Mouse (Mus musculus): ENCODE data around the gene Gpr179. TPM values are rescaled to one million over a fixed set of nuclear protein-coding genes. Genes with fewer than 3 reads are reported as not detected.

Gpr179 gene
- total RNA-seq, 2 experiments from 2014 or later = 0.02 to 0.05 TPM

DNA sequence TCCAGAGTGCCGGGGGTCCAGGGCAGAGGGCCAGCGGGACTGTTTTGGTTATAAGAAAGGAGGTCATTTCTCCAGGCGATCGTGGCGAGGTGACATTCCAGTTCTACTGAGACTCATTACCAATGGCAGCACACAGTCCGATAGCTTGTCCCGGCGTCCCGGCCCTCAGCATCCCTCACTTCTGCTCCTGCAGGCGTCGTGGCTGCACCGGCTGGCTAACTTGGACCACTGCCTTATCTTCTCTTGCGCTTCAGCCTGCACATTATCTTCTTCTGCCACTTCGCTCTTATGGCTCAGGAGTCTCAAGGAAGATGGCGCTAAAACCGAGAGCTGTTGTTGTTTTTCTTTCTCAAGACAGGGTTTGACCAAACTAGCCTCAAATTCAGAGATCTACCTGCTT lies 50.5 kb downstream of the Gpr179 start:
- intact Hi-C loops (cut with DNase I) = loop anchor here (2.0 kb wide), 1 partner anchor 21 kb away; the partner anchor contains the start of gene Npepps
- no peak for DNase-seq

DNA sequence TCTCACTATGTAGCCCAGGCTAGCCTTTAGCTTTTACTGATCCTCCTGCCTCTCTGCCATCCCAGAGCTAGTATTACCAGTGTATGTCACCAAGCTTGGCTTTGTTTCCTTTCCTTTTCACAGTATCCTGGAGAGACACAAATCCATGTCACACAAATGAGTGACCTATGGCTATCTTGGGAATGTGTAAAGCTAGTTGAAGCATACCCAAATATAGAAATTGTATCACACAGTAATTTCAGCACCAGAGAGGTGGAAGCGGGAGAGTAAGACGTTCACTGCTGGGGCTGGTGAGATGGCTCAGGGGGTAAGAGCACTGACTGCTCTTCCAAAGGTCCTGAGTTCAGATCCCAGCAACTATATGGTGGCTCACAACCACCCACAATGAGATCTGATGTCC lies 51.9 kb downstream of the Gpr179 start:
- intact Hi-C loops (cut with DNase I) = loop anchor here (2.0 kb wide), 1 partner anchor 19 kb away; the partner anchor contains the start of gene Npepps
- no peak for DNase-seq

DNA sequence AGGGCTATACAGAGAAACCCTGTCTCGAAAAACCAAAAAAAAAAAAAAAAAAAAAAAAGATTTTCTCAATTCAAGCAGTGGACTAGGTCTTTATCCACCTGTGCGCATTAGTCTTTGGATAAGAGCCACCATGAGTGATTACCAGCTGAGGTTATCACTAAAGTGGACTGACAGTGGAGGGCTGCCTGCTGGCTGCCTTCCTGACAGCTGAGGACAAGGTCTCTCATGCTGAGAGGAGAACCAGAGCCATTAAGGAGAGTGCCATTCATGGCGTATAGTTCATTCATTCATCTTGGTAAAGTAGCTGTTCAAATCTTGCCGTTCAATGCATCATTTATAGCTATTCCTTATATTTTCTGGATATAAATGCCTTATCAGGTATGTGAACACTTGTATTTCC lies 55.3 kb downstream of the Gpr179 start:
- peak in 1 of 2 experiments; percentile 26 for DNase-seq
- intact Hi-C loops (cut with DNase I) = no loop called here

DNA sequence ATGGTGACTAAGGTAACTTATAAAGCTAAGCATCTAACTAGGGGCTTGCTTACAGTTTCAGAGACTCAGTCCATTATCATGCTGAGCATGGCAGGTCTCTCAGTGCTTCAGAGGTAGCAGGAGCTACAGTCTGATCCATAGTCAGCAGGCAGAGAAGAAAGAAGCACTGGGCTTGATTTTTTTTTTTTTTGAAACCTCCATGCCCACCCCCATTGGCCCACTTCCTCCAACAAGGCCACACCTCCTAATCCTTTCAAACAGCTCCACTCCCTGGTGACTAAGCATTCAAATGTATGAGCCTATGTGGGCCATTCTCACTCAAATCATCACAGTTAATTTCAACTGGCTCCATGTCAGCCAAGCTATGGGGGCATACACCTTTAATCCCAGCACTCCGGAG lies 59.1 kb downstream of the Gpr179 start:
- DNase-seq = no peak
- intact Hi-C loops (cut with DNase I) = no loop called here

DNA sequence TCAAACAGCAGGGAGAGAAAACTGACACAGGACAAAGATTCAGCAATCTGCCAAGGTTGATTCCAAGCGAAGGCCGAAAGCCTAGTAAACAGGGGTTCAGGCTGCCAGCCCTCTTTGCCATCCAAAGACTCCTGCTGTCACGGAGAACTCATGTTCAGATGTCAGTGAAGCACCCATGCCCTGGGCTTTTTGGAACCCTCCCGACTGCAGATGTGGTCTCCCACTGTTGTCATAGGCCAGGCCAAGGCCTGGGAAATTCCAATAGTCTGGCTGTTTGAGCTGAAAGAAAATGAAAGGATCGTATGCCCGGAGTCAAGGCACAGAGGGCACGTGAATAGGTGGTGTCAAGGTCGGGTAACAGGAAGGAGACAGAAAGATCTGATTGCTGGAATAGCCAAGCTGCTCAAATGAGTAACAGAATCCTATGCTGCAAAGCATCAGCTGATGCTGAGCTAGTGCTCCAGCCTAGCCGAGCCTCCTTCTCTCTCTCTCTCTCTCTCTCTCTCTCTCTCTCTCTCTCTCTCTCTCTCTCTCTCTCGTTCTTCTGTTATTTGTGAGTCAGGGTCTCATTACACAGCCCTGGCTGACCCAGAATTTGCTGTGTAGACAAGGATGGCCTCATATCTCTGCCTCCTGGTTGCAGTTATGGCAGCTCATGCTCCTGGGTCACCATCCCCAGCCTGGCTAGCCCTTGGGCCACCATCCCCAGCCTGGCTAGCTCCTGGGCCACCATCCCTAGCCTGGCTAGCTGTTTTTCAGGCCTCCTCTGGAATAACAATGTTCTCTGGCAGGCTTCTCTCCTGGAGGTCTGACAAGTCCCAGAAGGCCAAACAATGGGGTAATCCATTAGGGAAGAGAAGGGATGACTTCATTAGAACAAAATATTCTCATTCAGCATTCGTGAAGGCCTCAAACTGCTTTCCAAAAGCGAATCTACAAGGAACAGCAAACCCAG lies 62.3 kb downstream of the Gpr179 start:
- DNase-seq = peak; percentile 55 to 72

DNA sequence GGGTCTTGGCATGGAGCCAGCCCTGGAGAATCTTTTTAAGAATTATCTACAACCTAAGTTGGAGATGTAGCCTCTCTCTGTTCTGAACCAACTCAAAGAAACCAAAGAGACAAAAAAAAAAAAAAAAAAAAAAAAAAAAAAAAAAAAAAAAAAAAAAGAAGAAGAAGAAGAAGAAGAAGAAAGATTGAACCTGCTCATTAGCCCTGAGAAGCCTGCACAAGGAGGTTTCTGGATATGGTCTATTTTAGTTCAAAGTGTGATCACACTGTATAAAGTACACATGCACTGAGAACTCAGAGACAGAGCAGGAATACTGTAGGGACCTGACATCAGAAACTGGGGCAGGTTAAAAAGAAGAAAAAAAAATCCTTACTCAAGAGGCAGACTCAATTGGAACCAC lies 64.2 kb downstream of the Gpr179 start:
- DNase-seq = no peak
- intact Hi-C loops (cut with DNase I) = no loop called here

More for the DNA sequence above, 62.3 kb downstream of the Gpr179 start:
- intact Hi-C loops (cut with DNase I) = no loop called here

DNA sequence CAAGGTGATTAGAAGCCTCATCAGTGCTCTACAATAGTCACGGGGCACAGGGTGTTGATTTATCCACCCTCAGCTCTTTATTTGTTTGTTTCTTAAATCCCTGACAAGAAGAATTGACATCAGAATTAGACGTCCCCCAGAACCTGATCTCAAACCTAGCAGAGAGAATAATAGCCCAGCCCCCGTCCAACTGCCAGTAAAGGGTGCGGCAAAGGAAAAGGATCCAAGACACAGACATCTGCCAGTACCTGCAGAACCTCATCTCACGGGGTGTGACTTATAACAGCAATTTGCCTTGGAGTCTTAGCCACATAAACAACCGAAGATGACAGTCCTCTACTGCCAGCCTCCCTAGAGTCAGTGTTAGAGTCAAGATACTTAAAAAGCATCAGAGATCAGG lies 64.9 kb downstream of the Gpr179 start:
- intact Hi-C loops (cut with DNase I) = no loop called here

DNA sequence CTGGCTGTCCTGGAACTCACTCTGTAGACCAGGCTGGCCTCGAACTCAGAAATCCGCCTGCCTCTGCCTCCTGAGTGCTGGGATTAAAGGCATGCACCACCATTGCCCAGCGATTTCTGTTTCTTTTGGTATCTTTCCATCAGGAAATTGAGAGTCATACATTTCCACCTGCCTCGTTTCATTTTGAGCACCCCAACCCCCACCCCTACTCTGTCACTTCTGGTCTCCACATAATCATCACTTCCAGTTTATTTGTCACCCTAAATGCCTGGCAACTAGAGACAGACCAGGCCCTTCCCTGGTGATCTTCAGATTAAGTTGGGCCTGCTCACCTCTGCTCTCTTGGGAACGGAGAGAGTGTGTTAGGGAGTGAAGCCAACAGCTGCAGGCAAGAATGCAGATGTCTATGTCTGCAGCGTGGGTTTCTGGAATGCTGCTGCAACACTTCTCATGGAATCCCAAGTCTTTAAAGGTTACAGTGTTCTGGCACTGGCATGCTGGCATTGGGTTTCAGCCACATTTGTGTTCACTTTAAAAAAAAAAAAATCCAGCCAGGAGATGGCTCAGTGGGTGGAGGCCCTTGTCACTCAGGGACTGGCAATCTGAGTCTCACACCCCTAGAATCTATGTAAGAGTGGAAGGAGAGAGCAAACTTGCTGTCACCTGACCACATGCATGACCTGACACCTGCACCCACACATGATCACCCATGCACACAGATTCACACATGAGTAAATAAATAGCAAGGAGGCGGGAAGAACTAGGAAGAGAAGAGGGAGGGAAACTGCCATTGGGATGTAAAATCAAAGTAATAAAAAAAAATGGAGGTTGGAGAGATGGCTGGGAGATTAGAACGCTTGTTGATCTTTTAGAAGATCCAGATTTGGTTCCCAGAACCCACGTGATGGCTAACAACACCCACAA lies 65.8 kb downstream of the Gpr179 start:
- intact Hi-C loops (cut with DNase I) = no loop called here

More for the DNA sequence above, 64.9 kb downstream of the Gpr179 start:
- no peak for DNase-seq

DNA sequence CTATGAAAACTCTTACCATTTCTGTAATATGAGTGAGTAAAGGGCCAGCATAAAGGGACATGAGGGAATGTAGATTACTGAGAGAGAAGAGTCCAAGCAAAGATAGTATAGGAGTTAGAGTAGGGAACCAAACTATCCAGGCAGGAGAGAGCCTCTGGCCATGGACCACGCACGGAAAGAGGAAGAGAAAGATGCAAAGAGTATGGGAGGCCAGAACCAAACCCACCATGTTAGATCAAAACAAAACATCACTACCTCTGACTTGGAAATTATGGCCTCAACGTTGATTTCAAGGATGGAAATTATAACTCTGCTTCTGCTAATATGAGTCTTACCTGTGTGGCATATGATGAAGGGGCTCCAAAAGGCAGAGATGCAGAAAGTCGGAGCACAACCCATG lies 67.0 kb downstream of the Gpr179 start:
- intact Hi-C loops (cut with DNase I) = no loop called here
- DNase-seq = no peak

More for the DNA sequence above, 65.8 kb downstream of the Gpr179 start:
- DNase-seq = peak in 1 of 2 experiments; percentile 25

DNA sequence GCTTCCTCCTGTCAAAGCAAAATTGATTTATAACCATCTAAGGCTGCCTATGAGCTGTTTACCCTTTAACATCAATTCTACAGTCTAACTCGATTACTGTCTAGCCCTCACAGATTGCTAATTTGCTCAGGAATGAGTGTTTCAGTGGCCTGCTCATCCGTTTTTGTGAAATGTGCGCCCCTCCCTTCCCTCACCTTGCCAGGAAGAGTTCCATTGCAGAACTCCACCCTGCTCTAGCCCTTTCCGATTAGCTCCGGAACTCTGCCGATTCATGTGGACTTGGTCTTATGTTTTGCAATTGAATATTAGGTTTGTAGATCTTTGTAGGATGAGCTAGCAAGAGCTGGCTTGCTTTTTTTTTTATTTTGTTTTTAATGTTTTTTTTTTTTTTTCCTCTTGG lies 69.7 kb downstream of the Gpr179 start:
- intact Hi-C loops (cut with DNase I) = no loop called here
- no peak for DNase-seq

Other genes with a start within 250 kb of the Gpr179 start
- under 1 TPM in 1 of 2 experiments, not detected in 1; 0.12 TPM for gene Tbx21, start 236.7 kb downstream of the Gpr179 start, total RNA-seq (2021)
- gene Tbkbp1, start 200.6 kb downstream of the Gpr179 start, total RNA-seq (2021) = 10 to 100 TPM; 13.4 to 15.8 TPM
- gene Kpnb1, start 164.2 kb downstream of the Gpr179 start, total RNA-seq (2021) = 10 to 100 TPM; 86.3 to 94.8 TPM
- 10 to 100 TPM; 65.4 to 70.8 TPM for gene Npepps, start 71.4 kb downstream of the Gpr179 start, total RNA-seq (2021)
- gene Mrpl45, start 36.4 kb downstream of the Gpr179 start, total RNA-seq (2021) = 10 to 100 TPM; 42.7 to 51.2 TPM
- 10 to 100 TPM; 16.1 to 19.6 TPM for gene Socs7, start 10.5 kb upstream of the Gpr179 start, total RNA-seq (2021)
- 10 to 100 TPM; 24.8 to 25.1 TPM for gene Arhgap23, start 63.5 kb upstream of the Gpr179 start, total RNA-seq (2021)
- gene 4933428G20Rik, start 148.3 kb upstream of the Gpr179 start, total RNA-seq (2021) = not detected
- under 1 TPM; 0.29 to 0.34 TPM for gene Srcin1, start 224.1 kb upstream of the Gpr179 start, total RNA-seq (2021)

All from heart, postnatal 14 days (tissue).